Mouse (Mus musculus) testis, adult 2 months (tissue): ENCODE data around the gene B4galnt2.

ENCODE experiments used
- CTCF ChIP-seq: fragments of 200-500 bp; IDR thresholded peaks from 2 replicates; pipeline ENCODE4 v1.5.1; 2012; ENCODE audit warnings: low read depth, mild to moderate bottlenecking, inconsistent platforms, low read length, moderate library complexity; ENCODE audit not compliant: control insufficient read depth, insufficient read depth, insufficient replicate concordance
- POLR2A ChIP-seq: fragments of 200-500 bp; IDR thresholded peaks from 2 replicates; pipeline ENCODE4 v1.6.1; 2012; ENCODE audit warnings: low read depth, mild to moderate bottlenecking, inconsistent platforms, low read length, moderate library complexity; ENCODE audit not compliant: control insufficient read depth

GRCm38 (mm10) chr11:95828181-95828964 lies 86.3 kb downstream of the B4galnt2 start:
- TF ChIP-seq POLR2A (no peak), CTCF (no peak)
